Mouse (Mus musculus) heart, embryonic 15.5 days (tissue): Measurements from ENCODE around the gene Uhrf1bp1. TPM values are rescaled to one million over a fixed set of nuclear protein-coding genes. Genes with fewer than 3 reads are reported as not detected.

Source experiments
- ATAC-seq: fragments of 200-750 bp; cut with Nextera tagmentation; replicated peaks from 2 replicates; pipeline ENCODE4 v1.8.0; 2017; ENCODE audit warnings: low read depth, moderate TSS enrichment; ENCODE audit not compliant: insufficient number of reproducible peaks, insufficient read depth, low FRiP score
- H3K27ac ChIP-seq: fragments of 300-500 bp; sonication (generic); 2 replicates; pipeline ENCODE4 v1.5.1; 2015; ENCODE audit warnings: mild to moderate bottlenecking, inconsistent platforms
- H3K27me3 ChIP-seq: fragments of 300-500 bp; sonication (generic); 2 replicates; pipeline ENCODE4 v1.6.1; 2015; ENCODE audit warnings: inconsistent platforms
- H3K36me3 ChIP-seq: fragments of 300-500 bp; sonication (generic); 2 replicates; pipeline ENCODE4 v1.6.1; 2015; ENCODE audit warnings: mild to moderate bottlenecking, inconsistent platforms
- H3K4me1 ChIP-seq: fragments of 300-500 bp; sonication (generic); replicated peaks from 2 replicates; pipeline ENCODE4 v1.6.1; 2015; ENCODE audit warnings: inconsistent platforms
- H3K4me2 ChIP-seq: fragments of 300-500 bp; sonication (generic); 2 replicates; pipeline ENCODE4 v1.6.1; 2015; ENCODE audit warnings: inconsistent platforms, mild to moderate bottlenecking, moderate library complexity
- H3K4me3 ChIP-seq: fragments of 300-500 bp; sonication (generic); 2 replicates; pipeline ENCODE4 v1.5.1; 2015; ENCODE audit warnings: mild to moderate bottlenecking, inconsistent platforms
- H3K9ac ChIP-seq: fragments of 300-500 bp; sonication (generic); 2 replicates; pipeline ENCODE4 v1.6.1; 2015; ENCODE audit warnings: mild to moderate bottlenecking, inconsistent platforms
- H3K9me3 ChIP-seq: fragments of 300-500 bp; sonication (generic); replicated peaks from 2 replicates; pipeline ENCODE4 v1.6.1; 2016; ENCODE audit warnings: inconsistent platforms
- WGBS: fragments of 180-500 bp; shearing (Covaris S2); methylation state at CpG from one replicate; pipeline ENCODE4 v1.1.7; 2015; ENCODE audit warnings: mixed read lengths; 5-methylcytosine and 5-hydroxymethylcytosine counted together
- polyA plus RNA-seq: library from polyadenylated mRNA; unstranded; fragments of >200 nt; fragmentation: Nextera tagmentation; extraction: Ambion mirVana; gene quantifications from 2 replicates; pipeline ENCODE4 v1.2.1, GENCODE M21; 2015

Uhrf1bp1 gene
- polyA plus RNA-seq, result 3.0 and 3.8 TPM in 2 replicates

DNA sequence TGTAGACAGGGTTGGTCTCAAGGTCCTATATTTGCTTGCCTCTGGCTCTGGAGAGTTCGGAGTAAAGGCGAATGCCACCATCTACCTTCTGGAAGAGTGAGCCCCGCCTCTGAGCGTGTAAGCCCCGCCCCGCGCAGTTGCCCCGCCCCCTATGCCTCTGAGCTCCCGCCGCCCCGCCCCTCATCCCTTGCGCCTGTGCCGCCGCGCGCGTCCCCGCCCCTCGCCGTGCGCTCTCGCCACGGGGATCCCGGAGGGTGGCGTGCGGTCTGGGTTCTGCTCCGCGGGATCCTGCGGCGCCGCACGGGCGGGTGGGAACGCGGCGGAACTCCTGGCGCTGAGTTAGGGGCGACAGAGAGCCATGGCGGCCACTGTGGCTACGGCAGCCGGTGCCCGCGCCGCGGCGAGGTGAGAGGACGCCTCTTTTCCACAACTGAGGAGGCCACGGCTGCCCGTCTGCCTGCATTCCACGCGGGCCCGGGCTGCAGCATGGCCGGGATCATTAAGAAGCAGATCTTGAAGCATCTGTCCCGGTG, at the start of gene Uhrf1bp1:
Gene Uhrf1bp1, plus strand, starts transcription at position 177 of the 533 bp plus-strand sequence.
- Histone ChIP-seq H3K9ac (peak within 1 kb of the TSS; percentile 95), H3K4me1 (peaks cover 18% of the 10 kb centered on the region), H3K27ac (peak within 1 kb of the TSS; percentile 86), H3K27me3 (no peaks in the 10 kb centered on the region), H3K4me3 (peak within 1 kb of the TSS; percentile 99), H3K36me3 (peaks cover 24% of the 10 kb centered on the region), H3K9me3 (no peaks in the 10 kb centered on the region), H3K4me2 (peak within 1 kb of the TSS; percentile 94)
- ATAC-seq, result peak; percentile 89
- WGBS, result under 1% methylated on average over 54 of the region's 54 CpGs

DNA sequence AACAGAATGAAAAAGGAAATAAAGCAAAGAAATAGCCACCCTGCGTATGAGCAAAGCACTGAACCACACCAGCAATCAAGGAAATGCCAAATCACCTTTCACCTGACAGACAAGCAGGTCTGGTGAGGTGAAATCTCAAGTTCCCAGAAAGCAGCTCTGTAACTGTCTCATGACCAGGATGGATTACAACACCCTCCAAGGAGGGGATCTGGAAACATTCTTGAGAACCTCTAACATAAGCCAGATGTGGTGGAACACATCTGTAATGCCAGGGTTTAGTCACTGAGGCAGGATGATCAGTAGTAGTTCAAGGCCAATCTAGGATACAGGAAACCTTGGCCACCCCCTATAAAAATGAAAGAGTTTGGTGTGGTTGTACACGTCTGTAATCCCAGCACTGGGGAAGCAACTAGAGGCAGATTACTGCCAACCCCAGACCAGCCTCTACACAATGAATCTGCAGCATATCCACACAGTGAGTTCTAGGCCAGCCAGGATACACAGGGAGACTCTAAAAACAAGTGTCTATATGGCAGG, 48.6 kb upstream of the Uhrf1bp1 start:
- Histone ChIP-seq H3K9me3 (no peaks in the 10 kb centered on the region), H3K36me3 (no peaks in the 10 kb centered on the region), H3K9ac (no peak overlapping the region), H3K4me3 (no peak overlapping the region), H3K4me1 (peaks cover 48% of the 10 kb centered on the region), H3K27ac (no peak overlapping the region), H3K27me3 (no peaks in the 10 kb centered on the region), H3K4me2 (no peak overlapping the region)
- no peak for ATAC-seq
- WGBS, result 69% methylated on average over 2 of the region's 2 CpGs

DNA sequence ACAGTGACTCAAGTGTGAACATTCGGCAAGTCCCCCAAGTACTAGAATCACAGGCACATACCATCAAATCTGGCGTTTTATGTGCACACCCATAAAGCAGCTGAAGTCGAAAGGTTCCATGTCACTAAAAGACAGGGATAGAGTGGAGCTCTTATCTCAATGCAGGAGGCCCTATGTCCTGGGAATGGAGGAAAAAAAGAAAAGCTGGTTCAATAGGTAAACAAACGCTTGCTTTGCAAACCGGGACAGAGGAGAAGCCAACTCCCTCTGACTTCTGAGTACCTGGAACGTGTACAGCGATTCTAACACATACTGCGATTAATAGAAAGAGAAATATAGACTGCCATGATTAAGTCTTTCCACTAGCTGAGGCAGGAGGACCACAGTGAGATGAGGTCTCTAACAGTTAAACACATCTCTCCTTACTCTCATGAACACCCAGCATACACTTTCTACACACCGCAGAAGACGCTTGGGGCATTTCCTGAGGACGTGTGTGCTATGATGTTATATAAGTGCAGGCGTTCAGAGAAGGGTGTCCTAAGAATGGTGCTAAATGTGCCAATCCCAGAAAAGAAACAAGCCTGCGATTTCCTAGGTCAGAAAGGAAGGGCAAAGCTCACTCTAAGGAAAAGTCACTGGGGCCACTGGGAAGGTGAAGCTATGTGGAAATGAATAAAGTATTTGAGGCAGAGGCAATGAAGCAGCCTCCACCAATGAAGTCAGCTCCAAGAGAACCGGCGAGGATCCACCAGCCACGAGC, 45.5 kb upstream of the Uhrf1bp1 start:
- no peak overlapping the region for H3K4me3 ChIP-seq
- ATAC-seq, result no peak
- H3K9me3 ChIP-seq, result no peaks in the 10 kb centered on the region
- 75% methylated on average over 16 of the region's 16 CpGs for WGBS
- H3K27ac ChIP-seq, result no peak overlapping the region
- H3K27me3 ChIP-seq, result no peaks in the 10 kb centered on the region
- H3K36me3 ChIP-seq, result no peaks in the 10 kb centered on the region
- no peak overlapping the region for H3K9ac ChIP-seq
- H3K4me2 ChIP-seq, result no peak overlapping the region
- H3K4me1 ChIP-seq, result peaks cover 31% of the 10 kb centered on the region

DNA sequence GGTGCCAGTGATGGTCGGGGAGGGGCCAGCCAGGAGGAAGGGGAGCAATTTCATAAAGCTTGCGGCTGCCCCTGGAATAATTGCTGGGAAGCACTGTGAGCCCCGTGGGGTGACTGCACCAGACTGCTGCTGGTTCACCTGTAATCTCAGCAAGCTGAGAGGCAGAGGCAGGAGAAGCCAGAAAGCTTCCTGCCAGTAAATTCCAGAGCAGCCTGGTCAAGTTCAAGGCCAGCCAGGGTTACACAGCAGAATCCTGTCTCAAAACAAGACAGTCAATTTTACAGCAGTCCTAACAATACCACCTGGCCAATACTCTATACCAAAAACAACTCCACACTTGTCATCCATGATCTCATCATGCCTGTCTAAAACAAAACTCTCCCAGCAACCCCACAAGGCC, 44.3 kb upstream of the Uhrf1bp1 start:
- no peaks in the 10 kb centered on the region for H3K9me3 ChIP-seq
- no peak overlapping the region for H3K9ac ChIP-seq
- ATAC-seq, result no peak
- no peak overlapping the region for H3K4me3 ChIP-seq
- 47% methylated on average over 3 of the region's 3 CpGs for WGBS
- H3K4me2 ChIP-seq, result no peak overlapping the region
- H3K36me3 ChIP-seq, result no peaks in the 10 kb centered on the region
- H3K27me3 ChIP-seq, result no peaks in the 10 kb centered on the region
- peak overlapping the region; percentile 7; the same call in 1 of the 2 replicates for H3K27ac ChIP-seq
- H3K4me1 ChIP-seq, result peaks cover 22% of the 10 kb centered on the region

DNA sequence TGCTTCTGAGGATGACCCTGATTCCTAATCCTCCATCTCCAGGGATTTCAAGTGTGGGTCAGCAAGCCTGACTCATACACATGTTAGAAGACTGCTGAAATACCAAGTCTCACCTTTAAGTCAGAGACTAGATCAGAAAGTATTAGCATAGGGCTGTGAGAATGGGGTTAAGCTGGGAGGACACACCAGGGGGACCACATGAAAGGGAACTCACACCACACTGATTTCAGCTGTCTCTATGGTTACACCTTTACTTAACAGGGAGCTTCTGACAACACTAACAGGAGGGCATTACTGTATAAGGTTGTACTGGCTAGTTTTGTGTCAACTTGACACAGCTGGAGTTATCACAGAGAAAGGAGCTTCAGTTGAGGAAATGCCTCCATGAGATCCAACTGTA, 41.6 kb upstream of the Uhrf1bp1 start:
- no peak for ATAC-seq
- H3K9ac ChIP-seq, result no peak overlapping the region

DNA sequence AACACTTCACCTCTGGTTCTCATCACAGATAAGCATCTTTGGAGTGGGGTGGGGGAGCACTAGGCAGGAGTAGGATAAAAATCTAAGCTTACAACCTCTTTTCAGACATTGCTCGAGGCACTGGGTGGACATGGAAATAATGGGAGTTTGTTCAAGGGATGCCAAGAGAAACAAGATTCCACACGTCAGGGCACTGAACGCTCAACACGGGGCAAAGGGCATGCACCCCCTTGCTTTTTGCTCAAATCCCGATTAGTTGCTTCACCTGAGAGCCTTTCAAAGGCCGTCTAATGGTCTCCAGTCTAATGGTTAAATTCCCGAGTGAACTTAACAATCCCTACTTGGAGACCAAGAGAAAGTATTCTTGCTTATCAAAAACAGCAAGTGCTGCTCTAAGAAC, 37.2 kb upstream of the Uhrf1bp1 start:
- Histone ChIP-seq H3K9me3 (no peaks in the 10 kb centered on the region), H3K4me2 (peak overlapping the region; percentile 80), H3K9ac (peak overlapping the region; percentile 80), H3K4me1 (peaks cover 26% of the 10 kb centered on the region), H3K36me3 (no peaks in the 10 kb centered on the region), H3K27ac (peak overlapping the region; percentile 94), H3K4me3 (peak overlapping the region; percentile 77), H3K27me3 (no peaks in the 10 kb centered on the region)
- WGBS, result 12% methylated on average over 7 of the region's 7 CpGs
- ATAC-seq, result no peak

More for the DNA sequence above, 41.6 kb upstream of the Uhrf1bp1 start:
- H3K27ac ChIP-seq, result no peak overlapping the region
- H3K9me3 ChIP-seq, result no peaks in the 10 kb centered on the region
- H3K36me3 ChIP-seq, result no peaks in the 10 kb centered on the region
- H3K27me3 ChIP-seq, result no peaks in the 10 kb centered on the region
- H3K4me2 ChIP-seq, result no peak overlapping the region
- H3K4me3 ChIP-seq, result no peak overlapping the region
- peaks cover 39% of the 10 kb centered on the region for H3K4me1 ChIP-seq

DNA sequence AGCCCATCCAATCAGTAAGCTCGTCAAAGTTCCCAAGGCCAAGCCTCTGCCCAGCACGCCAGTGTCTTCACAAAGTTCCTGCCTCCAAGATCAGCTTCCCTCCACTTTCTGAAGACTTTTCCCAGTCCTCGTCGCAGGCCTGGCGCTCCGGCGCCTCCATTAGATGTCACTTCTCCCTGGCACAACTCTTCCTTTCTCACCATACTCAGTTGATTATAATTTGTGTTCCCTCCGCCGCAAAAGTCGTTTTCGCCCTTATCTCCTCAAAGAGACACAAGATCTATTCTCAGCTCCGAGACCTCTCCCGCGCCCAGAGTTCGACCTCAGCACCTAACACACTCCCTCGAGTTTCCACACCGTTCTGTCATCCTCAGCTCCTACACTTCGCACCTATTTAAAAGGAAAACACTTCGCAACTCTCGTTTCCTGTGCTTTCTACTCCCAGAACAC, 36.7 kb upstream of the Uhrf1bp1 start:
- peaks cover 26% of the 10 kb centered on the region for H3K4me1 ChIP-seq
- peak overlapping the region; percentile 94 for H3K27ac ChIP-seq
- H3K9me3 ChIP-seq, result no peaks in the 10 kb centered on the region
- H3K27me3 ChIP-seq, result no peaks in the 10 kb centered on the region
- peak overlapping the region; percentile 80 for H3K4me2 ChIP-seq
- peak overlapping the region; percentile 80 for H3K9ac ChIP-seq
- no peak for ATAC-seq
- H3K4me3 ChIP-seq, result peak overlapping the region; percentile 77
- under 1% methylated on average over 20 of the region's 20 CpGs for WGBS
- no peaks in the 10 kb centered on the region for H3K36me3 ChIP-seq

DNA sequence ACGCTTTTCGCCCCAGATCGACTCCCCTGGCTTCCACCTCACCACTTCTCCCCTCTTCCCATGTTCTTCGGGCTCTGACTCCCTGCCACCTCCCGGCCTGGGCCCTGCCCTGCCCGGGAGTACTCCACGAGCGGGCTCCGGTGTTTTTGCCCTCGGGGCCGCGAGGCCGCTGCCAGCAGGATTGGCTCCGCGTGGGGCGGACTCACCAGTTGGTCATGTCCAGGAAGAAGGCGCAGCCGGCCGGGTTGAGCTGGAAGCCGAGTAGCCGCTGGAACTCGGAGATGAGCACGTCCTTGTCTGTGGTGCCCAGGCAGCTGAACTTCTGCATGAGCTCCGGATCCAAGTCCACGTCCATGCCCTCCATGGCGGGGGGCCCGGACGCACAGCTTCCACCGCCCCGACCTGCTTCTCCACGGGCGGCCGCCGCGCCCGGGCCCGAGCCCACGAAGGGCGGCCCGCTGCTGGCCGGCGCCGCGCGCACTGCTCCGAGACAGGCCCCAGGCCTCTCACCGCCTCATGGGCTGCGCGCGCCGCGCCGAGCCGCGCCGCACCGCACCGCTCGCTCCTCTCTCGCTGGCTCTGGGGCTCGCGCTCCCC, 36.2 kb upstream of the Uhrf1bp1 start:
- no peaks in the 10 kb centered on the region for H3K36me3 ChIP-seq
- peak overlapping the region; percentile 94 for H3K27ac ChIP-seq
- under 1% methylated on average over 49 of the region's 62 CpGs for WGBS
- no peaks in the 10 kb centered on the region for H3K9me3 ChIP-seq
- H3K9ac ChIP-seq, result peak overlapping the region; percentile 80
- peak overlapping the region; percentile 77 for H3K4me3 ChIP-seq
- no peaks in the 10 kb centered on the region for H3K27me3 ChIP-seq
- ATAC-seq, result peak; percentile 73
- H3K4me2 ChIP-seq, result peak overlapping the region; percentile 80
- peaks cover 26% of the 10 kb centered on the region for H3K4me1 ChIP-seq

DNA sequence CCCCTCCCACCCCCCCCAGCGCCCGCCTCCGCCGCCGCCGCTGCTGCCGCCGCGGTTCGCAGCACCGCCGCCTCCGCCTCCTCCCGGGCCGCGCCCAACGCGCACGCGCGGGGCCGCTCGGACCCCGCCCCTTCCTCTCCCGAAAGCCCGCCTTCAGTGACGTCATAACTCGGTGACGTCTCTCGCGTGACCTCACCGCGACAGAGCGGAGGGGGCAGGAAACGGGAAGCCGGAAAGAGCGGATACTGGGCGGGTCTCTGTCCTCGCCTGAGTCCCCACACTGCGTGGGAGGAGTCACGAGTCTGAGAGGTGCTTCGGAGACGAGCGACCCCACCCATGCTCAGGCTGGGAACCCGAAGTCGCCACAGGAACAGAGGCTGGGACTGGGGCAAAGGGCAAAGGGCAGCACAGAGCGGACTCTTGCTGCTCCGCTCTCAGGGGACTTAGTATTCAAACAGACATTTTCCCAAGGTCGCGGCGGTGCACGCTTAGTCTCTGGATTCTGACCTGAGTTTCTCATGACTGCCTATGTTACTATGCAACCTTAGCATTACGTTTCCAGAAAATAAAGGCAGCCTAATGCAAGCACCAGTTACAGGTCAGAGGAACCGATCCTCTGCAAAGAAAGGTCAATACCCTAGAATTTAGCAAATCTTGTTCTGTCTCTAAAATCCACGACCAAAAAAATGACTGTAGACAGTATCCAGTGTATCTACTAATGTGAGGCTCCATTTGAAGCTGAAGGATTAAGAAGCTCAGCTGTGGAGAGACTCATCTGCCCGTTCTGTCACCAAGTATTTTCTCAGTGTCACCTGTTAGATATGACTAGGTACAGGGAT, 35.5 kb upstream of the Uhrf1bp1 start, which contains the start of gene D17Wsu92e:
Gene D17Wsu92e, minus strand, starts transcription at position 81 of the 839 bp plus-strand sequence.
- Histone ChIP-seq H3K36me3 (no peaks in the 10 kb centered on the region), H3K4me2 (peak within 1 kb of the TSS; percentile 80), H3K4me3 (peak within 1 kb of the TSS; percentile 77), H3K4me1 (peaks cover 26% of the 10 kb centered on the region), H3K9me3 (no peaks in the 10 kb centered on the region), H3K27ac (peak within 1 kb of the TSS; percentile 94), H3K27me3 (no peaks in the 10 kb centered on the region), H3K9ac (peak within 1 kb of the TSS; percentile 80)
- ATAC-seq, result peak; percentile 97
- WGBS, result 3% methylated on average over 32 of the region's 56 CpGs

DNA sequence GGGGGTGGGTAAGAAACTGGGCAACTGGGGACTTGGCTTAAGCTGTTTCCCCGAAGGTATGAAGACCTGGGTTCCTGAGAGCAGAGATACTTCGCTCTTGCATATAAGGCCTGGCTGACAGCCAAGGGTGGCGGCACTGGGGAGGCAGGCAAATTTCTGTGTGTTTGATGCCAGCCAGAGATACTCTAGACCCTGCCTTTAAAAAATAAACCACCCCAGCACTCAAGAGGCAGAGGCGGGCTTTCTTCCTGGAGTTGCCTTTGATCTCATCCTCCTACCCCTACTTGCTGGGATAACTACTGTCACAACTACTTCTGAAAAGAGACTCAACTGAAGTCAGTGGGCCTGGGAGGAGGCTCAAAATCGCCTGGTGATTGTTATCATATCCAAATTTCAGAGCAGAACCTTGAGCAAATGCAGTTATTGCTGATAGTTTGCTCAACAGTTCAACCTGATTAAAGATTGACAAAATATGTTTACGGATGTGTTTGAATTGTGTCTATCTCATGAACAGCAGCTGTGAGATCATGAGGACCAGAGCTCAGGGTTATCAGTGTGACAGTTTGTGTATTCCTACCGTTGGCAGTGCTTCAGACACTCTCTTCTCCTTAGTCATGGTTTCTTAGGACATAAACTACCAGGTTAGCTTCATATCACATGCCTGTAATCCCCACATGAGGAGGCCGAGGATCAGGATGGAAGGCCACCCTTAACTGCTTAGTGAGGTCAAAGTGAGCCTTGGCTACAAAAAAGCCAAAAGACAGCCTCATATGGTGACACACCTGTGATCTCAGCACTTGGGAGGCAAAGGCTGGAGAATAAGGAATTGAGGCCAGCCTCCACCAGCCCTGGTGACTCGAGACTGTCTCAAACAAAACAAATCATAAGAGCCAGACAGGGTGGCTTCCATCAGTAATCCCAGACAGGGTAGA, 34.6 kb upstream of the Uhrf1bp1 start:
- peak overlapping the region; percentile 63 for H3K4me2 ChIP-seq
- 50% methylated on average over 9 of the region's 9 CpGs for WGBS
- peak overlapping the region; percentile 77 for H3K4me3 ChIP-seq
- no peaks in the 10 kb centered on the region for H3K36me3 ChIP-seq
- H3K27ac ChIP-seq, result peak overlapping the region; percentile 84
- no peaks in the 10 kb centered on the region for H3K9me3 ChIP-seq
- H3K27me3 ChIP-seq, result no peaks in the 10 kb centered on the region
- peak overlapping the region; percentile 60 for H3K9ac ChIP-seq
- peaks cover 35% of the 10 kb centered on the region for H3K4me1 ChIP-seq
- ATAC-seq, result no peak
